Mouse (Mus musculus) cerebellum, postnatal 25 days (tissue): ENCODE measurements around the gene Tusc2.

Experiments
- DNase-seq, 2 experiments: peaks; one replicate each; pipeline ENCODE4 v3.0.0; 2021; ENCODE audit warnings: mixed read lengths in 2 of 2

Tusc2 gene

GRCm38 (mm10) chr9:107563029-107563581 is at the start of gene Tusc2:
Tusc2 (plus strand) TSS chr9:107563255.
- DNase-seq, result peak; percentile 94 to 95

GRCm38 (mm10) chr9:107514303-107514955 is 48.6 kb upstream of the Tusc2 start:
- peak; percentile 96 for DNase-seq

GRCm38 (mm10) chr9:107520331-107520730 is 42.7 kb upstream of the Tusc2 start:
- no peak for DNase-seq

GRCm38 (mm10) chr9:107521190-107521589 is 41.9 kb upstream of the Tusc2 start:
- no peak for DNase-seq

- no peak for DNase-seq
Observed at GRCm38 (mm10) chr9:107521711-107522399, 41.2 kb upstream of the Tusc2 start.

- peak in 1 of 2 experiments; percentile 26 for DNase-seq
Observed at GRCm38 (mm10) chr9:107522400-107522711, 40.7 kb upstream of the Tusc2 start.

- peak; percentile 40 to 69 for DNase-seq
Observed at GRCm38 (mm10) chr9:107526198-107527026, 36.6 kb upstream of the Tusc2 start.

- DNase-seq, result peak; percentile 90 to 93
Observed at GRCm38 (mm10) chr9:107533791-107534407, 29.2 kb upstream of the Tusc2 start, which contains the start of gene Tmem115. Tmem115 (plus strand) TSS chr9:107533945.

- peak; percentile 55 to 62 for DNase-seq
Observed at GRCm38 (mm10) chr9:107534408-107535202, 28.4 kb upstream of the Tusc2 start.

GRCm38 (mm10) chr9:107538231-107538630 is 24.8 kb upstream of the Tusc2 start:
- peak; percentile 38 to 52 for DNase-seq

- DNase-seq, result no peak
Observed at GRCm38 (mm10) chr9:107538711-107539110, 24.3 kb upstream of the Tusc2 start.

- no peak for DNase-seq
Observed at GRCm38 (mm10) chr9:107539940-107540339, 23.1 kb upstream of the Tusc2 start.

- DNase-seq, result no peak
Observed at GRCm38 (mm10) chr9:107540420-107540819, 22.6 kb upstream of the Tusc2 start.

- DNase-seq, result no peak
Observed at GRCm38 (mm10) chr9:107541005-107541404, 22.1 kb upstream of the Tusc2 start.

- DNase-seq, result peak; percentile 94 to 95
Observed at GRCm38 (mm10) chr9:107541474-107542351, 21.3 kb upstream of the Tusc2 start, which contains the start of the genes Cyb561d2 and Nprl2. Cyb561d2 (minus strand) TSS chr9:107542193. Nprl2 (plus strand) TSS chr9:107542226.

- DNase-seq, result no peak
Observed at GRCm38 (mm10) chr9:107542352-107542686, 20.7 kb upstream of the Tusc2 start.

GRCm38 (mm10) chr9:107542721-107543120 is 20.3 kb upstream of the Tusc2 start:
- DNase-seq, result no peak

GRCm38 (mm10) chr9:107543299-107543698 is 19.8 kb upstream of the Tusc2 start:
- no peak for DNase-seq

- DNase-seq, result no peak
Observed at GRCm38 (mm10) chr9:107544196-107544700, 18.8 kb upstream of the Tusc2 start.

- no peak for DNase-seq
Observed at GRCm38 (mm10) chr9:107544729-107545128, 18.3 kb upstream of the Tusc2 start.

- DNase-seq, result peak; percentile 18 to 44
Observed at GRCm38 (mm10) chr9:107545199-107545598, 17.9 kb upstream of the Tusc2 start.
